Mouse (Mus musculus) layer of hippocampus, postnatal 25 days (tissue): ENCODE data around the gene Zfp418. TPM values are rescaled to one million over a fixed set of nuclear protein-coding genes. Genes with fewer than 3 reads are reported as not detected.
"Not testable (repeated sequence)": the region's sequence is repeated elsewhere in the genome, so short reads cannot be mapped to it uniquely, and the experiment has no call there.

Experiments
- DNase-seq, 2 experiments: peaks; one replicate each; pipeline ENCODE4 v3.0.0; 2022; ENCODE audit warnings: mixed read lengths in 2 of 2, low spot score in 1 of 2; ENCODE audit errors: extremely low spot score in 1 of 2
- total RNA-seq, 2 experiments: library from RNA; stranded (reverse); gene quantifications; 2 replicates each; pipeline ENCODE4 v1.2.3; 2021

Zfp418 gene
- 1 to 10 TPM; 6.9 to 7.3 TPM for total RNA-seq

DNA sequence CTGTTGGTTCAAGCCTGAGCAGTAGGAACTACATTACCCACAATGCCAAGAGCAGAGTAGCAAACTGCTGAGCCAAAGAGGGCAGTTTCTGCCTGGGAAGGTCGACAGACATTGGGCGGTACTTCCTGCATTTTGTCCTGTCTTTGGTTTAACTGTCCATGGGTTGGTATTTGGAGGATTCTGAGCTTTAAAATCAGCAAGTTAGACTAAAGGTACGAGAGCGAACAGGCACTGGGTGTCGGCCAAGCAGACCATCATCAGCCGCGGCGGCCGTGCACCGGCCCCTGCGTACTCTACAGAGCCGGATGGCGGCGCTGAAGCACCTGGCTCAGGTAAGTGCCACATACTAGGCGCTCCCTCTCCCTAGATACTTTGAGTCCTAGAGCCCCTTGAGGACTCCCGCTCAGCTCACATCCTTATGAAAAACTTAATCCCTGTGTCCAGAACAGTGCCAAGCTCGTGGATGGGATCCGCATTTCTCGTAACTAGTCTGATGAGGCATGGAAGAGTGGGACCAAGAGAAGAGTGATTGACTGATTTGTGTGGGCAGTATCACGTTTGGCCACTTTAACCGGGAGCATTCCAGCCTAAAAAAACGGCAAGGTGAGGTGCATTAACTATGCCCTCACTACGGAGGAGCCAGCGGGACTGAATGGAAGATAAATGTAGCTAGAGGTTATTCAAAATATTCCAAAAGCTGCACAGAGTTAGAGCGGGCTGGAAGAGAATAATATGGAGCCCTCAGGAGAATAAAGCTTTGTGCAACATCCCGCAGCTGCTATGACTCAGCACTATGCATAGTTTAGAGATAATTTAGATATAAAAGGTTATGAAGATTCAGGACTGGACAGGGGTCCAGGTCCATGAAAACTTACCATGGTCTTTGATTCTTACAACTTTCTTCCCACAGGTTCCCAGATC, at the start of gene Zfp418:
Zfp418 (plus strand) TSS at position 104 of the 921 bp plus-strand sequence.
- peak; percentile 39 to 50 for DNase-seq

DNA sequence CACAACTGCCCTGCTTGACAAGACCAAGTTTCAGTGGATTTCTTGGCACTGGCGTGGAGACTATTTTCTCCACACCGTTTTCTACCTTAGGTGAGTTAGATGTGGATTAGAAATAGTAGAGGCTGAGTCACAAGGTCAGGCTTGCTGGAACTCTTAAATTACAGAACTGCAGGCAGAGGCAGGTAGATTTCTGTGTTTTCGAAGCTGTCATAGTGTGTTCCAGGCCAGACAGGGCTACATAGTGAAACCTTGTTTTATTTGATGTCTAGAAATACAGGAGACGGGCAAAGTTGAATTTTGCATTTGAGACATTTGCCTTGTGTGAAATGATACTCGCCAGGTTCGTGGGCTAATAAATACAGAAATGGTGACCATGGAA, 49.5 kb upstream of the Zfp418 start:
- no peak for DNase-seq

DNA sequence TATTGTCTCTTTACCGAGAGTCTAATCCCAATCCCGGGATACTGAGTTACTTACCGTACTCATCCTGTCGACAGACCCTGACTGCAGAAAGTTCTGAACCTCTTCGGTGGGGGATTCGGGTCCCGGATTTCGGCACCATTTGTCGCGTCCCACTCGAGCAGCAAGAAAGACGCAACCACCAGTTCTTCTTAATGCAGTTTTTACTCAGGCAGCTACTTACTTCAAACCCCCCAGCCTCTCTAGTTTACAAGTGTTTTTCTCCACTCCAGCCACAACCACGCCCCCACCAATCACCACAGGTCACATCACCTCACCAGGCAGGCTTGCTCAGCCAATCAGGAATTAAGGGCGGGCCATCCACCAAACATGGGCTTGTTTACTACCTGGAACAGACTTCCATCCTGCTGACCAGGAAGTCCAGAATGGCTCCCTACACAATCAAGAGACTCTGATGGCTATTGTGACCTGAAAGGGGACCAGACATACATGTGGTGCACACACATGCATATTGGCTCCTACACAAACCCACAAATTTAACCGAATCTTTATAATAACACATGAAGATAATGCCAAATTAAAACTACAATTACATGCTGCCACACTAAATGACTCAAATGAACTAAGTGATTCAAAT, 40.5 kb upstream of the Zfp418 start:
- DNase-seq = not testable (repeated sequence)

DNA sequence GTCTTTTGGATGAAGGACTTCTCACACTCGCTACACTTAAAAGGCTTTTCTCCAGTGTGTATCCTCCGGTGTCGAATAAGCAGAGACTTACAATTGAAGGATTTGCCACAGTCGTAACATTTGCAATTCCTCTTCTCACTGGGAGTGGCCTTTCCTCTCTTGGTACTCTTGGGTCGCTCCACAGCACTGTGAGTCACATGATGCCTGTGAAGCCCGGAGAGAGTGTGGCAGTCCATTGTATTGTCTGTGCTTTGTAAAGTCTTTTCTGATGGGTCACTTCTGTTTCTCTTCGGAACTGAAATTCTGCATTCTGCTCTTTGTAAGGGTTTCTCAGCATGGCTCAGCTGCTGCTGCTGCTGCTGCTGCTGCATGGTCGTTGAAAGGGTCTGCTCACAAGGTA, 38.4 kb upstream of the Zfp418 start:
- DNase-seq = no peak

DNA sequence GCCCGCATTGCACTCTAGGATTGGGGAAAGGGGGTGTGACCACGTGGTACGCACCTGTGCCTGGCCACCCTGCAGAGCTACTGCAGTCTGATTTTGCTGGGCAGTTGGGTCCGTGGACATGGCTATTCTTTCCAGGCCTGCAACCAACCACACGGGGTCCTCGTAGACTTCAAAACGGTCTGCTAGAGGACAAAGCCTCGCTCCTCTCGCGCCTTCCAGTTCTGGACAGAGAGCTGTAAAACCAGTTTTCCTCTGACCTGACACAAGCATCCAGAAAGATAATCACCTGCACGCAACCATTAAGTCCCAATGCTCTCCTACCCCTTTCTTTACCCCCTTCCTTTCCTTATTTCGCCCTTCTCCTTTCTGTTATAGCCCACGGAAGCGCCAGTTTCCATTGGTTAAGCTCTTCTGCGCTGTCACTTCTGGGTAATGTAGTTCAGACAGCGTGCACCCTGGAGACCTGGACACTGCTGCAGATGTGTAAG, 34.7 kb upstream of the Zfp418 start, which contains the start of gene Zfp773:
Zfp773 (minus strand) TSS at position 377 of the 488 bp plus-strand sequence.
- peak; percentile 38 to 42 for DNase-seq

GRCm38 (mm10) chr7:7144215-7144614, 26.9 kb upstream of the Zfp418 start:
- DNase-seq = no peak

DNA sequence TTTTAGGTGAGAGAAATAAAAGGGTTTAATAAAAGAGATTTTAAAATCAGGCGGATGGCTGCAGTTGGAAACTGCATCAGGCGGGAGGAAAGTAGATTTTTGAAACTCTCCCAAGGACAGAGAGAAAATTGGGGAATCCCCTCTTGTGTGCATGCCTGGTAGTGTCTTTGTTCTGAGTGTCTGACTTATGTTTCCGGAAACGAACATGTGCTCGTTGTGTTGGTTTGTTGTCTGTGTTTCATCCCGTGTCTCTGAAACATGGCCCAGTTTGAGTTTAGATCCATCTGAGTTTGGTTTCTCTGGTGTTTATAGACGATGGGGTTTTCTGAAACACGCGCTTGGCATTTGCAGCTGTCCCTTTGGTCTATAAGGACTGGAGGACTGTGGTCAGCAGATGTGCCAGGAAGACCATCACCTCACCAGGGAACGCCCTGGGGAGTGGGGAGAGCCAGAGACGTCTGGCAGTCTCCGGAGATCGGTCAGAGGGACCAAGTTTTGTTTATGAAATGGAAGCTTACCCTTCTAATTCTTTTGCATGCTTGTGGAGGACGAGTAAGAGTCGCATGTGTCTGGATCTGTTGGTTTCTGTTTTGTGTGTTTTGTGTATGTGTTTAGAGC, 25.0 kb upstream of the Zfp418 start:
- DNase-seq = no peak

- DNase-seq = no peak
Observed at GRCm38 (mm10) chr7:7185897-7186296, 14.8 kb downstream of the Zfp418 start.

- no peak for DNase-seq
Observed at GRCm38 (mm10) chr7:7187417-7188190, 16.5 kb downstream of the Zfp418 start.

- DNase-seq = peak; percentile 73 to 77
Observed at GRCm38 (mm10) chr7:7188191-7188942, 17.2 kb downstream of the Zfp418 start.

- DNase-seq = peak; percentile 12
Observed at GRCm38 (mm10) chr7:7209313-7210151, 38.4 kb downstream of the Zfp418 start, which contains the start of gene Zfp772. Zfp772 (minus strand) TSS chr7:7209998.

Other genes with a start within 250 kb of the Zfp418 start
- gene Aurkc, start 176.0 kb upstream of the Zfp418 start, total RNA-seq = not detected
- gene Zfp954, start 49.8 kb upstream of the Zfp418 start, total RNA-seq = 10 to 100 TPM; 11.5 to 14.2 TPM
- 1 to 10 TPM; 1.9 to 2.3 TPM for gene Zfp773, start 34.6 kb upstream of the Zfp418 start, total RNA-seq
- 1 to 10 TPM; 7.9 to 8.2 TPM for gene Zfp772, start 38.7 kb downstream of the Zfp418 start, total RNA-seq
- gene Vmn2r29, start 76.0 kb downstream of the Zfp418 start, total RNA-seq = 1 to 10 TPM; 1.2 to 2.3 TPM
- gene Gm45844, start 107.0 kb downstream of the Zfp418 start, total RNA-seq = 10 to 100 TPM; 10.9 to 13.5 TPM
- gene Clcn4, start 129.5 kb downstream of the Zfp418 start, total RNA-seq = 100 to 1,000 TPM; 137 to 138 TPM
- under 1 TPM; 0.09 to 0.17 TPM for gene Vmn2r30, start 166.3 kb downstream of the Zfp418 start, total RNA-seq
- not detected for gene Gm45783, start 203.2 kb downstream of the Zfp418 start, total RNA-seq
- gene Vmn2r31, start 228.4 kb downstream of the Zfp418 start, total RNA-seq = not detected